Mouse (Mus musculus) kidney, postnatal 25 days (tissue): Measurements from ENCODE around the gene Rrp1.
"Not testable (repeated sequence)": the region's sequence is repeated elsewhere in the genome, so short reads cannot be mapped to it uniquely, and the experiment has no call there.

Experiments
- DNase-seq, 2 experiments: peaks; one replicate each; pipeline ENCODE4 v3.0.0; 2021; ENCODE audit warnings: mixed read lengths in 2 of 2

The Rrp1 gene

DNA sequence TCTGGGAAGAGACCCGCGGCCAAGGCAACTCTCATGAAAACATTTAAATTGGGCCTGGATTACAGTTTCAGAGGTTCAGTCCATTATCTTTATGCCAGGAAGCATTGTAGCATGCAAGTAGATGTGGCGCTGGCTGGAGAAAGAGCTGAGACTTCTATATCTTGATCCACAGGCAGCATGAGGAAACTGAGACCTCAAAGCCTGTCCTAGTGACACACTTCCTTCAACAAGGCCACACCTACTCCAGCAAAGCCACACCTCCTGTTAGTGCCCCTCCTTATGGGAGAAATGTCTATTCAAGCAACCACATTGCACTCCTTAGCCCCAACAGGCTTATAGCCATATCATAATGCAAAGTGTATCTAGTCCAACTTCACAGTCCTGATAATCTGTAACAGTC, 9.8 kb upstream of the Rrp1 start:
- DNase-seq = no peak

DNA sequence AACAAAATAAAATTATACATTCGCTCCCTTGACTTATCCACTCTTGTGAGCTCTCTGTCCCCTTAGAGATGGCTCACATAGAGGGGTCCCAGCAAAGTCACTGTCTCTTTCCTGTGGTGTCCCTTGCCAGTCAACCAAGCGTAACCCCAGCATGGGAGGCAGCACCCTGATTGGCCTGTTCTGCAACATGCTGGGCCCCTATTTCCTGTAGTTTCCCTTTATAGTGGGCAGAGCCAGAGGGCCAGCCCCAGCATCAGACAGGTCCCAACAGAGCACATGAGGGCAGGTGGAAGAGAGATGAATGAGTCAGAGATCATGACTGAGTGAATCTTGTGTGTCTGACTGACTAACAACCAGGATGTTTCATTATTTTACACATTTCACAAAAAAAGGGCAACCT, 8.1 kb upstream of the Rrp1 start:
- DNase-seq = no peak

- DNase-seq = no peak
These were observed 5.9 kb upstream of the Rrp1 start for GRCm38 (mm10) chr10:78418791-78419190.

GRCm38 (mm10) chr10:78417888-78418287, 5.0 kb upstream of the Rrp1 start:
- no peak for DNase-seq

DNA sequence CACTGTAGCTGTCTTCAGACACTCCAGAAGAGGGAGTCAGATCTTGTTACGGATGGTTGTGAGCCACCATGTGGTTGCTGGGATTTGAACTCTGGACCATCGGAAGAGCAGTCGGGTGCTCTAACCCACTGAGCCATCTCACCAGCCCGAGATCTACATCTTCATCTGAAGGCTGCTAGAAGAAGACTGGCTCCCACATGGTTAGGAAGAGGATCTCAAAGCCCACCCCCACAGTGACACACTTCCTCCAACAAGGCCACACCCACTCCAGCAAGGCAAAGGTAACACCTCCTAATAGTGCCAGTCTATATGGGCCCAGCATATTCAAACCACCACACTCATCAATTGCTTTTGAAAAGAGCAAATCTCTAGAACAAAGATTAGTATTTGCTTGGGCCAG, 2.1 kb upstream of the Rrp1 start:
- DNase-seq = not testable (repeated sequence)

GRCm38 (mm10) chr10:78413152-78413520, 293 bp upstream of the Rrp1 start:
- DNase-seq = no peak

DNA sequence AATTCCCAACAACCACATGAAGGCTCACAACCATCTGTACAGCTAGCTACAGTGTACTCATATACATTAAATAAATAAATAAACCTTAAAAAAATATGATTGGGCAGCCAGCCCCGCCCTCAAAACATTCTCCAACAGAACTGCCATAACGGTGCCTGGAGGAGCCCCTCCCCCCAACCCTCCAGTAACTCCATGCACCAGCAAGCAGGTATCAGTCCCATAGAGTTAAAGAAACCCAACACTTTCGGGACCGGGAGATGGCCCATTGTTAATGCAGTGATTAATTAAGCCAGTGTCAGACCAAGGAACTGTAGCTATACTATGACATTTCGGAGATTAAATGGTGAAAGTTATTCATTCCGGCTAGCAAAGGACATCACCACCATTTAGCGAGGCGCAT, 992 bp downstream of the Rrp1 start:
- DNase-seq = no peak

DNA sequence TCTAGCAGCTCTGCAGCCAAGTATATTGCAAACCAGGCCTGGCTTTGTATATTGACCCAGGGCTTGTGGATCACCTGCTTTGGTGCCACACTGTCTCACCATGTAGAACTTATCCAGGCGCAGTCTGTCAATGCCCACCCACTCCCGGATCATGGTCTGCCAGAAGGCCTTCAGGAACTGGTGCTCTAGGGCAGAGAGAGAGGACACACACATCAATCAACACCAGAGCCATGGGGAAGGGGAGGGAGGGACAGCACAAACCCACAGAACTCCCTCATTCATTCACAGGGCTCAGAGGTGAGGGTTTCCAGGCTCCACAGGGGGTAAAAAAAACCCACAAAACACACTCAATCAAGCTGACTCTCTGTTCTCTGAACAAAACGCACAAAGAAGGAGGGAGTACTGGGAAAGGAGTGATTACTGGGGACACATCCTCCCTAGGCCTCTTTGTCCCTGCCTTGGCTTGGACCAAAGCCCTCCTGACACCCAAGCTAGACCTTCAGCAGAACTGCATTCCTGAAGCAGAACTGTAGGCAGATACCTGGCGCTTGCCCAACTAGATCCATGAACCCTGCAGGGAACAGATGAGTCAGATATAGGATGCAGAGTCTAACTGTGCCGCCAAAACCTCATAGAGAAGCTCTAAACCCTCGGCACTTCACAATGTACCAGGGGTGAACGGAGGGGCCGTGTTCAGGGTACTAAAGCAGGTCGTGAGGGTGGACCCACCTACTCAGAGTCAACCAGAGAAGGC, 3.6 kb downstream of the Rrp1 start:
- DNase-seq = no peak

DNA sequence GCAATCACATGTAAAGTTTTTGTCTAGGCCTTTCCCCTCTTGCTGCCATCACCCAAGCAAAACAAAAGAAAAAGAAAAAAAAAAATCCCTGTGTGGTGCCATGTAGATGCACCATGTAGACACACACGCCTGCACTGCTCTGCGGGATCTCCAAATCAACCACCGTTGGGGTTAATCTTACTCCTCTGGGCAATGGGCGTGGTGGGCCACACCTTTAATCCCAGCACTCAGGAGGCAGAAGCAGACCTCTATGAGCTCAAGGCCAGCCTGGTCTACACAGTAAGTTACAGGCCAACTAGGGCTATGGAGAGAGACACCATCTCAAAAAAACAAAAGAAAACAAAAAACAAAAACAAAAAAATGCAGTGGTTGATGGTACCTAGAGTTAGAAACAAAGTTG, 5.7 kb downstream of the Rrp1 start:
- no peak for DNase-seq

DNA sequence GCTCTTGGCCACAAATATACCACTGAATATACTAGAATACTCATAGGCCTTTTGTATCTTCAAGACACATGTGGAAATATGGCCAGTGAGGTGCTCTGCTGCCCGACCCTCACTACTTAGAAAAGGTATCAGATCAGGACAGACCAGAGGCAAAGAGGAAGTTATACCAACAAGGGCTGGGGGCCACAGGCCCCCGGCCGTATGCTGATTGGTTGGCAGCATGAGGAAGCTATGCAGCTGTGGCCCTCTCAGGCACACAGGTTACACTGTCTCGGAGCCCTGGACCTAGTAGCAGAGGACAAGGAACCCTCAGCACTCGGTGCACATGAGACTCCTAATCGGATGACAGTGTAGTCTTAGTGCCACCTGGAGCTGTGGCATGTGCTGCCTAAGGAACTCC, 6.7 kb downstream of the Rrp1 start:
- no peak for DNase-seq

- DNase-seq = peak in 1 of 2 experiments; percentile 32
These were observed 10.4 kb downstream of the Rrp1 start for GRCm38 (mm10) chr10:78402301-78402922.

- no peak for DNase-seq
These were observed 11.7 kb downstream of the Rrp1 start for GRCm38 (mm10) chr10:78401127-78401526.

GRCm38 (mm10) chr10:78399090-78399657, 13.7 kb downstream of the Rrp1 start:
- DNase-seq = peak; percentile 71 to 83

- DNase-seq = no peak
These were observed 16.3 kb downstream of the Rrp1 start for GRCm38 (mm10) chr10:78396625-78396885.

GRCm38 (mm10) chr10:78395819-78396624, 16.8 kb downstream of the Rrp1 start:
- DNase-seq = peak; percentile 93 to 99

GRCm38 (mm10) chr10:78395377-78395776, 17.5 kb downstream of the Rrp1 start:
- DNase-seq = no peak

DNA sequence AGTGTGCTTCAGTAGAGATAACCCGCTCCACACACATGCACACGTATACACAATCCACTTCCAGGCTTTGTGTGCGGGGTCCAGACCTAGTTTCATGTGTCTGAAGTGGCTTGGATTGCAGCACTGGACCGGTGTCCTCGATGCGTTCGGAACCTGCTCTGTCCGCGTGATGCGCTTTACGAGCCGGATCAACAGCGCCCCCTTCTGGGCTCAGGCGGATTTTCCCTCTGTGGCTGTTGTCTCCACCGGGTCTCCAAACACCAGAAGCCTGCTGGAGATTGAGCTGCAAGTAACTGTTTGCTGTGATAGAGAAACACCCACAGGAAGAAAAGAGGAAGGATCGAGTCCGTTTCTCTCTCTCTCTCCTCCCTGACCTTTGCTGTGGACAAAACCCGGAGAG, 20.8 kb downstream of the Rrp1 start:
- DNase-seq = peak; percentile 83 to 86

GRCm38 (mm10) chr10:78390982-78391470, 21.8 kb downstream of the Rrp1 start:
- no peak for DNase-seq

GRCm38 (mm10) chr10:78388216-78388980, 24.4 kb downstream of the Rrp1 start:
- no peak for DNase-seq

DNA sequence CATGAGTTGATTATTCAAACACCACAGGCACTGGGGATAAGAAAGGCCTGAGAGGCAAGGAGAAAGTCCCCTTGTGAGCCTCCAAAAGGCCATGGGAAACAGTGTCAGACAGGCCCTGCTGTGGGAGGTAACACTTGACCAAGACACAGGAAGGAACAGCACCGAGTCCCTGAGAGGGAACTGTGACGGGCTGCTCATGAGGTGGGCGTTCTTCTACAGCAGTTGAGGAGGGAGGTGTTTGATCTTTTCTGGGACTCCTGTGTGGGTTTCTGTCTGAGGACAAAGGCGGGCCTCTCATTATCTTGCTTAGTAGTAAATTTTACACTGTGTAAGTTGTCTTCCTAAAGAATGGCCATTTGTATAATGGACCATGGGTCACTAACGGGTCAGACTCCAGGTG, 27.3 kb downstream of the Rrp1 start:
- no peak for DNase-seq

- no peak for DNase-seq
These were observed 29.3 kb downstream of the Rrp1 start for GRCm38 (mm10) chr10:78383567-78383966.

GRCm38 (mm10) chr10:78378516-78378915, 34.3 kb downstream of the Rrp1 start:
- DNase-seq = no peak
